Mouse (Mus musculus) A20 (cell line): ENCODE data around the gene 2010111I01Rik.
"Not testable (repeated sequence)": the region's sequence is repeated elsewhere in the genome, so short reads cannot be mapped to it uniquely, and the experiment has no call there.

Experiments used
- DNase-seq: peaks from one replicate; pipeline ENCODE4 v3.0.0-alpha.2; 2011; ENCODE audit warnings: low read depth, low spot score

2010111I01Rik gene

DNA sequence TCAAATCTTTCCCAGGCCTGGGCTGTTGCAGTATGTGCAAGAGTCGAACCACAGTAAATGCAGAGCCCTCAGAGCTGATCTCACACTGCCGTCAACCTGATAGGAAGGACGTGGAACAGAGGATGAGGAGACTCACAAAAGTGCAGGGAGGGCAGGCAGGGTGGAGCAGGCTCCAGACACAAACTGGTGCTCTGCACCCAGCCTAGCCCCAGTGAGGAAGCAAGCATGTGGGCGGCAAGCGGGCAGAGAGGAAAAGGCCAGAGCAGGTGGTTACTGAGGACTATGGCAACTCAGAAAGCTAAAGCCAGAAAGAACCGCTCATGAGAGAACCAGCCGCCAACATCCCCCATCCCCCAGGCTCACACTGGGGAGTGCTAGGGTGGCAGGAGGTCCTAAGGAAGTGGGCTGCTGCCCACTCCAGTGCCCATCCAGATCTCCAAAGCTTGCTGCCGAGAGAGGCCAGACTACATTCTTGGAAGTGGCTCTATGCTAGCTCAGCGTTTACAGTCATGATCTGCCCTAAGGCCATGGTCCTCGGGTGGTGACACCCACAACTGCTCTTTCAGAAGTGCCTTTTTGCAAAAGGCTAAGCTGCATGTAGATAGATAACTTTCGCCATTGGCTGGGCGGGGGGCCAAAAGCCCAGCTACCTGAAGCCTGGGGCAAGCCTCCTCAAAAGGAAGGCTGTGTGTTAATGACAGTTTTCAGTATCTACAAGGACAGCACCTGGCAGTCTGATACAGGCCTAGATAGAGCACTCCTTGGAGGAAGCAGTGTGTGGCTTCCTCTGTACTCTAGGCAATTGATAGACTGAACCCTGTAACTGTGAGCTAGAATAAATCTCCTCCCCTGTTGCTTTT is 349.3 kb downstream of the 2010111I01Rik start:
- DNase-seq, result no peak

DNA sequence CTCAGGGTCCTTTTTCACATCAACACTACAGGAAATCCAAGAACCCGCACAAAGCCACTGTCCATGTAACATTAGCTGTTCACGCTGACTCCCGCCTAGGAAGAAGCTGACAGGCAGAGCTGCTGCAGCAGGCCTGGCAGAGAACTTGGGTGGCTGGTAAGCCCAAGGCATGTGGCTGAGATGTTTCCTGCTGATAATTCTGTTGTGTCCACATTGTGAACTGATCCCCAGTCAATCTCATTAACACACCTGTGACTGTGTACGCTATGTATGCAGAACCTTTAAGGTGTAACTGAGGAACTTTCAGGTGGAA is 349.9 kb downstream of the 2010111I01Rik start:
- no peak for DNase-seq

- not testable (repeated sequence) for DNase-seq
Observed at GRCm38 (mm10) chr13:63315111-63315510, 350.4 kb downstream of the 2010111I01Rik start.

- DNase-seq, result no peak
Observed at GRCm38 (mm10) chr13:63315777-63316176, 351.1 kb downstream of the 2010111I01Rik start.

GRCm38 (mm10) chr13:63316407-63316806 is 351.7 kb downstream of the 2010111I01Rik start:
- no peak for DNase-seq

DNA sequence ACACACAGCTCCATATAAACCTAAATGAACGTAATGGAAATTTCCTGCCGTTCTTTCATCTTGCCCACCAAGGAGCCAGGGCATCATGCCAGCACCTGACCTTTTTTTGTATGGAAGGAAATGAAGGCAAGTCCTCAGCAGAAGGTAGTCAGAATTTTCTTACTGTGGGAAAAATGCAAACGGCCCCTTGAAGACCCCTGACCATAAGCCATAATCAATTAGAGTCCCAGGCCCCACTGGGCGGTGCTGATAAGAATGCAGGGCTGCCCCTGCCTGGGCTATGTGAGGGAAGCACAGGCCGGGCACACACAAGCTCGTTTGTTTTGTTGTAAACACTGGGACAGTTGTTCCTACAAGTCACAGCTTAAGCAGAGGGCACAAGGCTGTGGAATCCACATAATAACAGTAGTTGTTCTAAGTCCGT is 353.0 kb downstream of the 2010111I01Rik start:
- no peak for DNase-seq

GRCm38 (mm10) chr13:63319814-63320213 is 355.1 kb downstream of the 2010111I01Rik start:
- DNase-seq, result no peak

GRCm38 (mm10) chr13:63321689-63322088 is 357.0 kb downstream of the 2010111I01Rik start:
- no peak for DNase-seq

DNA sequence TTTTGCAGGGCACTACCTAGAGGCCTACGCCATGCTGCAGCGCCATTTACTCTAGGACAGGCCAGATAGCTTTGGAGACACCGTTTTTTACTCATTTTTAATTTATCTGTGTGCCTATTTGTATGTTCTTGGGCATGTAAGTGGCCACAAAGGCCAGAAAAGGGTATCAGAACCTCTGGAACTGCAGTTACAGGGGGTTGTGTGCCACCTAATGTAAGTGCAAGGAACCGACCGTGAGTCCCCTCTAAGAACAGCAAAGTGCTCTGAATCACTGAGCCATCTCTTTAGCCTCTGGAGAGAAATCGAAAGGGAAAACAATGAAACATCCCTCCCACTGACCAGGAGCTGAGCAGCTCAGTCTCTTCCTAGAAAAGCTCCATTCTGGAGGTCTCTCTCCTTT is 358.1 kb downstream of the 2010111I01Rik start:
- no peak for DNase-seq

DNA sequence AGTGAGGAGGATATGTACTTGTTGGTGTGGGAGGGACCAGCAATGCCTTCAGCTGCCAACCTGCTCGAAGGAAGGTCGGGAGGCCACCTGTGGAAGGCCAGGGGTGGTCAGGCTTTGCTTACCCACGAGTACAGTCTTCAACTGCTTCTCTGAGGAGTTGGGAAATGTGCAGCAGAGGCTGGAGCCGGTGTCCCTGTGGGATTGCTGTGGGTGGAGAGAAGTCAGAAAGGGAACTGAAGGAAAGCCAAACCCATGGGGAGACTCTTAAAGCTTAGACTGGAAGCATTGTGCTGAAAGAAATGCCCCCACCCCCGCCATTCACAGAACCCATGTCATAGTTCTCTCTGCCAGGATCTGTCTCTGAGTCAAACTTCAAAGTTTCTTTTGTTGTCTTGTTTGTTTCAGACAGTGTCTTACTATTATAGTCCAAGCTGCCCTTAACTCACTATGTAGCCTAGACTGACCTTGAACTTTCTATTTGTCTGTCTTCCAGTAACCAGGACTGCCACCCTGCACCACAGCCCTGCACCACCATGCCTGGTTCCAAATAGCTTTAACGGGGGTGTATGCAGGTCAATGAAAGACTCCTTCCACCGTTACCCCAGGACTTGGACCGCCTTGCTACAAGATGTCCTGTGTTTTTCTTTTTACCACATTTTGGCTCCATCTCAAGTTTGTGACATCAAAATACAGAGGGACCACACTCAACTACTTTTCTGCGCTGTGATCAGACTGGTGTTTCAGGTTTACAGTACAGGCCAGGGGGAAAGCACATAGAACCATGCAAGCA is 358.8 kb downstream of the 2010111I01Rik start:
- DNase-seq, result no peak

DNA sequence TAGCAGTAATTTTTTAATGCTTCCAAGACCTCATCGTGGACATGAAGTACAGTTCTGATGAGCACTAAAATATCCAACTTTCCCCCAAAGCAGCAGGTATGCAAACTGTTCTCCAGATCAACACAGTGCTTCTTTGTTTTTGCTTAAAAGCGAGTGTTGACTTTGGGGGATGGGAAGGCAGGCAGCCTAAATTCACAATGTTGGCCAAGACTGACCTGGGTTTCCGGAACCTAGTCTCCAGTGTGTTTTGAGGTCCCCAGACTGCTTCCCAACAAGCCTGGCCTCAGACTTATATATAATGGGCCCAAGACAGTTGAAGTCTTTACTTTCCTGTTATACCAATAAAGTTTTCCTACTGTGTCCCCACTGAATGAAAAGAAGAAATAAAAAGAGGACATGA is 359.6 kb downstream of the 2010111I01Rik start:
- no peak for DNase-seq

DNA sequence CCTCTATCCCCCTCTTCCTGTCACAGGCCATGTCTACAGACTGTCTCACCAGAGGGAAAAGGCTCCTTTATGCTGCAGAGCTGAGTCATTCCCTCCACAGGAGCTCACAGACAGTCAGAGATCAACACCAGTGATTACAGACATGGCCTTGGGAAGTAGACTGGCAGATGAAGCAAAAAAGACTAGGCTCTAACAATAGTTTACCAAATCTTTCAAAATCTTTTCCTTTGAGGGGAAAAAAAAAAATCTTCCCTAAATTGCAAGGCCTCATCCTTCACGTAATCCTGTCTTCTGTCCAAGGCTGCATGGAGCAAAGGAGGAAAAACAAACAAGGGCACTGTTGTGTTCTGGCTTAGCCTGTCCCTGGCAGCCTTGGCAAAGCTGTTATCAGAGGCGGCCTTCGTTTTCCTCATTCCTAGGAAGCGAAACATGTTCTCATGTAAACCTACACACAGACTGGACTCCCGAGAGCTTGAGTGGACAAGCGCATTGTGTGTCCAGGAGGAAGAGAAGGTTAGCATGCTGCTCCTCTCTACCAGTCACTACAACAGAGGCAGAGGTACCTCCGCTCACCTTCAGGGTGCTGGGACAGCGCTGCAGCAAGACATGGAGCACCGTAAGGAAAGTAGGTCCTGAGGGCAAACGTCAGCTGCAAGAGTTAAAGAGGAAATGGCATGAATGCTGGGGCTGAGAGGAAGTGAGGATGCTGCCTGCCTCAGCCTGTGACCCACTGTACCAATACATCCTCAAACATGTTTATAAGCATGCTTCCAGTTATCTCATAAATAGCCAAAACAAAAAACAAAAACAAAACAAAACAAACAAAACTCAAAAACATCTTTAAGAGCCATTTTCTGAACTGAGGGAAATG is 360.5 kb downstream of the 2010111I01Rik start:
- no peak for DNase-seq

GRCm38 (mm10) chr13:63326015-63326414 is 361.3 kb downstream of the 2010111I01Rik start:
- no peak for DNase-seq

DNA sequence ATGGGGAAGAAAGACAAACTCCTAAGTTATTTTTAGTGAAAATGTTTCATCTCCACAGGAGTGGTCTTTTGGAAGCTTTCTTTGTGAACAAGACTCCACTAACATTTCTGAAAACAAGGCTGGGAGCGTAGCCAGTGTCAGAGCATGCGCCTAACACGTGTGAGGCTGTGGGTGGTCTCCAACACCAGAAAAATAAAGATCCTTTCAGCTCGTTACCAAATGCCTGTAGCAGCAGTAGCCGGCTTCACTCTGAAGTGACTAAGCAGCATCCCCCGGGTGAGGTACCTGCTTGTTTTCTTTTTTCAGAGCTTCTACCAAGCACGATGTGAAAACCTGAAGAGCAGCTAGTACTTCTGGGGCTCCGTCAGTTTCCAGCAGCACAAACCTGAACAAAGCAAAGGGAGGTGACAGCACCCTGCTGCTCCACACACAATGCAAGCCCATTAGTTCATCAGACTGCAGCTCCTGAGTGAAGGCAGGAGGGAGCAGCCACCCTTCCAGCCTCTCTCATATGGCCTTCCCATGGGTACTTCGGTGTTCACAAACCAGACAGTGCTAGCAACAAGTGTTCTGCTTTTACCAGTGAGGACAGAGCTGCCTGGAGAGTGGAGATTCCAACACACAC is 365.7 kb downstream of the 2010111I01Rik start:
- no peak for DNase-seq

DNA sequence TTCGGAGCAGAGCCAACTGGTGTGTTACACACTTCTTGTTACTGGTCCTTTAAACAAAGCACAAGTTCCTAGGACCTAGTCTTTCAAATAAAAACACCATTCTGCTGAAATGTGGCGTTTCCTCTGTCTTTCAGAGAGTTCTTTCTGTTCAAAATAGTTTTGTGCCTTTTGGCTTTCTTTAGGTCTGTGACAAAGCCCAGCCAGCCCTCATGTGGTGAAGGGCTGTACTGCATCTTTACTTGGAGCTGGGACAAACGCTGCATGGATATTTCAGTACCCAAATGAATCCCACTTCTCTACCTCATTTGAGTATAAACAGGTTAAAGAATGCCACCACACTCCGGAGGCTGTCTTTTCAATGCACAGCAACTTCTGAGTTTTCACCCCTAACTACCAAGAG is 366.7 kb downstream of the 2010111I01Rik start:
- peak; percentile 39 for DNase-seq

- DNase-seq, result peak; percentile 64
Observed at GRCm38 (mm10) chr13:63332576-63333300, 368.0 kb downstream of the 2010111I01Rik start.

DNA sequence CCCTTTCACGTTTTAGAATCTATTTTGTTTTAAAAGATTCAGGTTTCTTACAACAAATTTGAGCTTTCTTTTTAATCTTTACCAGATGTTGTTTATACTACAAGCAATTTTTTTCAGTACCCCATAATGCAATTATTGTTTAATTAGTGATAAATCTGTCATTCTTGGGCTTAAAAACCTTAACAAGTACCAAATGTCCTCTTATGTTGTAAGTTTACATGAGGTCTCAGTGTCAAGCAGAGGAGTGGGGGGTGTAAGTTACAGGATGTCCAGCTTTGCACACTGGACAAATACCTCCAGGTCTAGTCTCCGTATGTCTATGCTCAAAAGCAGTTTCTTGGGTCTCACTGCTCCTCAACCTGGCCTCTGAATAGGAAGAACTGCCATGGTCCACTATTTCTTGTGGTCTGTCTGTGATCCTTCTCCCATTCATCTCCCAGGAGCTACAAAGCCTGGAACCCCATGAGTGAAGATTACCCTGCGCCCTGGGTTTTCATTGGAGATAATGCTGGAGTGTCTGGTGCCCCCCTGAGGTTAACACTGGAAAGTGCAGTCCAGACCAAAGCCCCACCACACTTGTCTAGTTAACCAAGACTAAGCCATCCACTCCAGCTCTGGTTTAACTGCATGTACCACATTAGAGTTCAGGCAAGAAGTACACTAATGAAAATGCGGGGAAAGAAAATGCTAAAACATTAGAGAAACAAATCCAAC is 370.9 kb downstream of the 2010111I01Rik start:
- DNase-seq, result peak; percentile 49

DNA sequence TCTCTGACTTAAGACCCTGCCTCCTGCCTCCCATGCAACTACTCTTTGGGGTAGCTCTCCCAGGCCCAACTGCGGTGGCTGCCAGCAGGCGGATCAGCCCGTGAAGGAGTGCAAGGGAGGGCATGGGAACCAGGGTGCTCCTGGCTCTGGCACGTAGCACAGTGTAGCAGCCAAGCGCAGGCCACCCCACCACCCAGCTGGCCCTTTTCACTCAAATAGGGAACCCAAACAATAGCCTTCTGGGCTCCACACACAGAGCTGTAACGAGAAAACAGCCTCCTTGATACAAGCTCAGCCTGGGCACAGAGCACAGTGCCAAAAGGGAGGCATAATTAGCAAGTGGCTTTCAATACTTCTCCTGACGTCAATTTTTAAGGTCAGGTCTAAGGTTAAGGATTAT is 371.6 kb downstream of the 2010111I01Rik start:
- DNase-seq, result no peak

DNA sequence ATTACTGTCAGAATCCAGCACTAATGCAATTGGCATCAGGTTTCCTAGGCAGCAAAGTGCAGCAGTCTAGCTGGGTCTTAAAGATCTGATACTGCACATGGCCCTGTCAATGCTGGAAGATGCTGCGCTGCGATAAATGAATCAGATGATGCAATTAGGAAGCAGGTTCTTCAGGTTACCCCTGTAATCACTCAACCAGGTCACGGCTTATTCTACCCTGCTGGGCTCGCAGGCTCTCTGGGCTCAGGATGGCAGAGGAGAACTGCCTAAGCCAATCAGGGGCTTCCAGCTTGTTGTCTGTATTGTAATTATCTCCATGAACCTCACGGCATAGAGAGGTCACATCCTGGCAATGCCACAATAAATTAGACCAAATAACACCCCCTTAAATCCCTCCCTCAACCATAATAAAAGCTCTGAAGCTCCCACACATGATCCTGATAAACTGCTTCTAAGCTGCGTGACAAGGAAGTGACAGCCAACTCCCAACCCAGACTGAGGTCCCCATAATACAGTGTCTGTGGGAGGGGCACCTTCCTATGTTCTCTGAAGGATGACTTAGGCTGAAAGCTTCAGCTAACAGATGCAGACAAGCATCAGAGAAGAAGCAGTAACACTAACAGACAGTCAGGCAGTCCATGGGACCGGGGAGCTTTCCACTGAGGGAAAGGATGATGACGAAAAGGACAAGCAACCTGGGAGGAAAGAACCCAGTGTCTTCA is 372.7 kb downstream of the 2010111I01Rik start:
- no peak for DNase-seq
